Mouse (Mus musculus) kidney, postnatal 25 days (tissue): ENCODE results near the gene Majin.

Experiments used
- DNase-seq, 2 experiments: peaks; one replicate each; pipeline ENCODE4 v3.0.0; 2021; ENCODE audit warnings: mixed read lengths in 2 of 2

Majin gene

DNA sequence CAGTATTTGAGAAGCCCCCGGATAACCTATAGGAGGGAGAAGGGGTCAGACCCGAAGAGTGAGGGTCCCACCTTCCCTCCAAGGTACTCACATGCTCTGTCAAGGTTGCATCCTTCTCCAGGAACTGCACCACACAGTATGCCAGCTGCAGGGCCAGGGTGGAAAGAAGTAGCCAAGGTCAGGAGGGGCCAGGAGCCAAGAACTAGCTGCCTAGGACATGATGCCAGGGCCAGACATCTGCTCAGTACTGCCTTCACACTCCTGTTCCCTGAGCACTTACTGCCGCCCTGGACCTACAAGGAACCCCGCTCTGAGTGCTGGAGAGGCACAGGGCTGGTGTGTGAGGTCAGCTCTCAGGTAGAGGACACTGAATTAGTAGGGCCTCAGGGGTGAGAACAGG is 46.2 kb downstream of the Majin start:
- DNase-seq: no peak

DNA sequence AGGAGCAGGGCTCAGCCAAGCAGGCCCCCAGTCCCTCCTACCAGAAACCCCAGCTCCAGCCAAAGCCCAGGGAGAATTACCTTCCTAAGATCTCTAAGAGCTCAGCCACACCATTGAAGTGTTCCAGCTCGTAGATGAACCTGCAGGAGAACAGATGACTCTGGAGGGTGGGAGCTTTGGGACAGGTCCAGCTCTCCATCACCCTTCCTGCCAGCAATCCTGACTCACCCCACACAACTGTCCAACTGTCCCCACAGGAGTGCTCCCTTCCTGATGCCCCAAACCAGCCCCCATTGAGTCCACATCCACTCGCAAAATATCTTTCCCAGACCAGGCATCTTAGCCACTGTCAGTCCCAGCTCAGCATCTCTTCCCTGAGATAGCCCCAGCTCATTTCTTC is 46.8 kb downstream of the Majin start:
- DNase-seq: no peak

- peak in 1 of 2 experiments; percentile 63 for DNase-seq
These were observed 49.5 kb downstream of the Majin start for GRCm38 (mm10) chr19:6233647-6234046.

DNA sequence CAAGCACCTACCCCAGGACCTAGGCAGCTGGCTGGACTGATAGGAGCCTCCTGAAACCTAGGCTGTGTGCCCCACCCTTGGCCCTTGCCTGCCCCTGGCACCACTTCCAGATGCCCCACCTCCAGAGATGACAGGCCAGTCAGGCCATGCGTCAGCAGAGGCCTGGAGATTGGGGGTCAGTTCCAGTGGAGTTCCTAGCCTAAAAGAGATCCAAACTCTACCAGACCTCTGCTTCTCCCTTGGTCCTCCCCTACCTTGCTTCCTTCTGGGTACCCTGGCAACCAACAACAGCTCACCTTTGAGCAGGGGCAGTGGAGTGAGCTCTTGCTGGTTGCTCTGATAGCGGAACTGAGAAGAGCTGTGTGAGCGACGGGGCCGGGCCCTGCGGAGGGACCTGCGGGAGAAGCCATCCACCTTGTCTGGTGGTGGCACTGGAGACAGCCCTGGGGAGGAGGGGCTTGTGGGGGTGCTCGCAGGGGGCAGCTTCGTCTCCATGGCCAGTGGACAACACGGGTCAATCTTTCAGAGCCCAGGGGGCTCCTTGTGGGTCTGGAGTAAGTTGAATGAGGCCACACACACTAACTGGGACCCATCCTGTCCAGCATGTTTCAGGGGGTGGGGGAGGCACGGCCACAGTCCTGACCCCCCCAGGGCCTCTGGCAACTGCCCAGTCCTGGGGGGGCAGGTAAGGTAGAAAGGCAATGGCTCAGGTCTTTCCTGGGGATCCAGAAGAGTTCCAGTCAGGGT is 50.3 kb downstream of the Majin start:
- DNase-seq: no peak

GRCm38 (mm10) chr19:6235084-6236052 is 51.2 kb downstream of the Majin start, which contains the start of gene Ppp2r5b:
Ppp2r5b (minus strand) TSS chr19:6235872.
- peak; percentile 94 to 97 for DNase-seq

- DNase-seq: peak; percentile 94 to 96
These were observed 51.9 kb downstream of the Majin start for GRCm38 (mm10) chr19:6236053-6236441.

DNA sequence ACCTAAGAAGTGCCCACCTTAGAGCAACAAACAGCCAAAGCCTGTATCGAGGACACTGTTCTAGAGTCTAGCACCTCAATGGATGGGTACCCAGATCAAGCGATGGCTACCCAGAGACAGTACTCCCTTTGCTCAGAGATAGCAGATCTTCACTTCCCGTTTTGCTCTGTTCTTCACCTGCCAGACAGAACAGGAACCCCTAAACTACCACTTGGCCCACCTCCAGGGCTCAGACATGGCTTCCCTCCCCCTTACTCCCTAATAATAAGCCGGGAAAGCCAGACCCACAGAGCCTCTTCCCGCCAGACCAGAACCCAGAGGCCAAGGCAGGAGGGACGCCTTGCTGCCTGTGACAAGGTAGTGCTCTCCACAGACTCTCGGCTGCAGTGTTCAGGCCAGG is 52.7 kb downstream of the Majin start:
- DNase-seq: no peak

- DNase-seq: no peak
These were observed 54.6 kb downstream of the Majin start for GRCm38 (mm10) chr19:6238740-6239139.

DNA sequence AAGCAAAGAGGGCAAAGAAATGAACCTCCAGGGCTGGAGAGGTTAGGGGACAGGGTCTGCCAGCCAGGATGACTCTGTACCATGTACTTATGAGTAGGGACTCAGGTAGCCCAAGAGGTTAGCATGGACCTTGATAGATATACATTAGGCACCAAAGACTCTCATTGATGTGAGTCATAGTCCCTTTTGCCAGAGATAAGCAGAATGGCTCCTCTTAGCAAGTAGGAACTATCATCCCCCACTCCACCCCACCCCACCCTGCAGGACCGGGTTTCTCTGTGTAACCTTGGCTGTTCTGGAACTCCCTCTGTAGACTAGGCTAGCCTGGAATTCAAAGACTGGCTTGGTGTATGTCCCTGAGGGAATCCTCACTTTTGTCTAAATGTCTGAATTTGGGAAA is 55.9 kb downstream of the Majin start:
- DNase-seq: no peak

DNA sequence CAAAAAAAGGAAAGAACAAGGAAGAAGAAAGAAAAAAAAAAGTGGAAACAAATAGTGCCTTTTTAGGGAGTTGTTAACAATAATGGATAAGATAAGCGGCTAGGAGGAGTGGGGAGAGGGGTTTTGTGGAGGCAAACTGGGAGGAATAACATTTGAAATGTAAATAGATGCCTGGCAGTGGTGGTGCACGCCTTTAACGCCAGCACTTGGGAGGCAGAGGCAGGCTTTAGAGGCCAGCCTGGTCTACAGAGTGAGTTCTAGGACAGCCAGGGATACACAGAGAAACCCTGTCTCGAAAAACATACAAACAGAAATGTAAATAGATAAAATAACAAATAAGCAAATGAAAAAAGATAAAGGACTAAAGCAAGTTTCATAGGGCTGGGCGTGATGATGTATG is 56.5 kb downstream of the Majin start:
- DNase-seq: no peak

- DNase-seq: peak; percentile 99 to 100
These were observed 57.3 kb downstream of the Majin start, which contains the start of gene Atg2a for GRCm38 (mm10) chr19:6241274-6242107. Atg2a (plus strand) TSS chr19:6241668.

DNA sequence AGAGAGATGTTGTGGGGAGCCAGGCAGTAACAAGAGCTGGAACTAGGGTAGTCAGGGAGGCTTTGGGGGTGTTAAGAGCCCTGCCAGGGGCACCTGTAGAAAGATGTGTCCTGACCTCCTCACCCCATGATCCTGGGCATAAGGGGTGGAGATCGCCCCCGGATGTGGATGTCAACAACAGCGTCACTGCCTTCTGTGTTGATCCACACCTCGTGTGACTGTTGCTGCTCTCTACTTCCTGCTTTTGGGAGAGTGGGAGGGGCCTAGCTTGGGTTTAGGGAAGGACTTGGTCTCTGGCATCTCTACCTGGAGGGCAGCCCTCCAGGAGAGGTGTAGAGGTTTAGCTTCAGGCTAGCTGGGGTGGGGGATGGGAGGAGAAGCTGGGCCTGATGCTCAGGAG is 58.1 kb downstream of the Majin start:
- peak; percentile 57 to 81 for DNase-seq

GRCm38 (mm10) chr19:6243226-6243625 is 59.0 kb downstream of the Majin start:
- DNase-seq: peak in 1 of 2 experiments; percentile 24

- no peak for DNase-seq
These were observed 61.6 kb downstream of the Majin start for GRCm38 (mm10) chr19:6245806-6246205.

- DNase-seq: no peak
These were observed 63.5 kb downstream of the Majin start for GRCm38 (mm10) chr19:6247526-6248300.

- DNase-seq: no peak
These were observed 68.8 kb downstream of the Majin start for GRCm38 (mm10) chr19:6253021-6253420.

DNA sequence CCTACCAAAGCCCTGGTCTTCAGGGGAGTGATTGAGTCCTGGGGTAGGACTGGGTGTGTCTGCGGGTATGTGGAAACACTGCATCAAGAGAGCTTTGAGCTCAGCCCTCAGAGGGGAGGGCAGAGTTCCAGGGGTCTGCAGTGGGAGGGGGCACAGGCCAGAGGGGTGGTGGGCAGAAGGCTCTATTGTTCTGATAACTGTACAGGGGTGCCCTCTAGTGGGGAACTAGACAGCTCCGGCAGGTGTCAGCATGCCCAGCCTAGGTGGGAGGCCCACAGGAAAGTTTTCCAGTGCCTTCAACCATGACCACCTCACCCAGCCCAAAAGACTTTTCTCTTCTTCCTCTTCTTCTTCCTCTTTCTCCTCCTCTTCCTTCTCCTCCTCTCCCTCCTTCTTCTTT is 76.2 kb downstream of the Majin start:
- peak; percentile 57 to 68 for DNase-seq

GRCm38 (mm10) chr19:6260946-6261345 is 76.8 kb downstream of the Majin start:
- peak in 1 of 2 experiments; percentile 39 for DNase-seq

- DNase-seq: peak in 1 of 2 experiments; percentile 41
These were observed 77.2 kb downstream of the Majin start for GRCm38 (mm10) chr19:6261379-6261778.

DNA sequence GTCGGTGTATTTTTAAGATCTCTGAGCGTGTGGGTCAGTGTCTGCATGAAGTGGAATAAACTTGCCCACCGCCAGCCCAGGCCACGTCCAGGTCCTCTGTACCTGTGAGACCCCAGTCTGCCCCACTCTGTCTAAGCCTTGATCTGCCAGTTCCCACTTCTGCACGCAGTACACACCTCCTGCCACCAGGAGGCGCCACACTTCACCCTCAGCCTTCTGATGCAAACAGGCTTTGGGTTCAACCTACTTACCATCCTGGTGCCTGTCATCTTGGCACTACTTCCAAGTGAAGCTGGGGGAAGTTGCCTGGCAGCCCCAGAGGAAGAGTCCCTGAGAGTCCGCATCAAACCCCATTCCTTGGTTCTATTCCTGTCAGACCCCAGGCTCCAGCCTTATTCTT is 78.0 kb downstream of the Majin start:
- peak; percentile 79 to 81 for DNase-seq

GRCm38 (mm10) chr19:6262839-6263433 is 78.7 kb downstream of the Majin start:
- peak; percentile 83 to 94 for DNase-seq
